Mouse (Mus musculus): ENCODE results near the gene Lonrf2.

Lonrf2 gene

GRCm38 (mm10) chr1:38836477-38836872 is at the start of gene Lonrf2:
Gene Lonrf2 (minus strand): TSS chr1:38836711.
- no peak for DNase-seq (ENCODE audit: extremely low read depth, insufficient read length, low spot score)

- DNase-seq (ENCODE audit: extremely low read depth, insufficient read length, low spot score): no peak
Observed at GRCm38 (mm10) chr1:38885956-38886355, 49.4 kb upstream of the Lonrf2 start.

DNA sequence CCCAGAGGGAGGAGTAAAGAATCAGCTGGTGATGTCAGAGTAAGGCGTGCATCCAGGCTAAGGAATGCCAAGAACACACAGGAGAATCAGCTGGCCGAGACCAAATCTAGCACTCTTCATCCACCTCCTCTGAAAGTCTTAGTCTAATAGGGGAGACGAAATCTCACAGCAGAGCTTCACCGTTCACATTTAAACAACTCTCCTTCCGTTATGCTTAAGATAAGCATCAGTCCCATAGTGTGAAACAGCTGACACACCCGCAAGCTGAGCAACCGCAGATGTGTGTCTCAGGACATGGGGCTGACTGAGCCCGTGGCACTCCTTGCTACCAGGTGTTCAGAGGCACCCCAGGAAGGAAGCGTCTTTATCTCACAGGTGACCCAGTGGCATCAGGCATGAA is 47.3 kb upstream of the Lonrf2 start:
- DNase-seq (ENCODE audit: extremely low read depth, insufficient read length, low spot score): no peak

DNA sequence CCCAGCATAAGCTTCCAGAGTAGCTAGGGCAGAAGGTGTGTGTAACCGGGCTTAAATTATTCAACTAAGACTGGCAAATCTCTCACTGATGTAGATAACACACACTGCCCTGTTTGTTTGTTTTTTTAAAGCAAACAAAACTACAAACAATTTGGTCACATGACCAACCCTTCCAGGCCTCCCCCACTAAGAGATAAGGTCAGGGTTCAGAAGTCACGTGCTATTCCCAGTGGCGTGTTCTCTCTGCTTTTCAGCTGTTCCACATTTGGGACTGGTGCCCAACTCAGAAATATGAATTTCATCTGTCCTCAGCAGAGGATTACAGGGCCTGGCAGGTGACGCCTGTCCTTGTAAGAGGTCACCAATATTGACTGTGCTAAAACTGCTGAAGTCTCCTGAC is 46.2 kb upstream of the Lonrf2 start:
- DNase-seq (ENCODE audit: extremely low read depth, insufficient read length, low spot score): no peak

- DNase-seq (ENCODE audit: extremely low read depth, insufficient read length, low spot score): no peak
Observed at GRCm38 (mm10) chr1:38881366-38881765, 44.9 kb upstream of the Lonrf2 start.

DNA sequence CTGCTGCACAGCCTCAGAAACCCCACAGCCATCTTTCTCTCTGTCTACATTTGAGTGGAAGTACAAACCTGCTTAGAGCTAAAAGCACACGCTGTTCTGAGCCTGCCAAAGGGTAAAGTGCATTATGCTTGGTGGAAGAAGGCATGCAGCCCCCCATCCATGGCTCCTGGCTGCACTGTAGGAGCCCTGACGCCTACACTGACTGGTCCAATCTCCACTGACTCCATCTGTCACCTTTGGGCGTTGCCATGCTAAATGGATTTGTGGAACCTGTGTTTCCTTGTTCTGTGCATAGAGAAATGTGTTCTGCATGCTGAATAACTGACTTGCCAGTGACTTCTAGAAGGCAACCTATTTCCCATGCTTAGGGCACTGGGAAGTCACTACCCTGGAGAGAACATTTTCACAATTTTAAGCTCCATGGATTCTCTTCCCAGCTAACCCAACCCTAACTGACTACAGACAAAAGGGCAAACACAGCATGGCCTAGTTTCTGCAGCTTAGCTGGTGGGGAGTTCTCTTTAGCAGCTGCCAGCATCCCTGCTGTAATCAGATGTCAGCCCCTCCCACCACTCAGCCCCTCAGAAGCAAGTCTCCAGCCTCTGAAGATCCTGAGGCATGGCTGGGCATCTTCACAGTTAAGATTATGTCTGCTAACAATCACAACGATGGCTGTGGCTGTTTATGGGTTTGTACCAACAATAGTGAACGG is 40.3 kb upstream of the Lonrf2 start:
- DNase-seq (ENCODE audit: extremely low read depth, insufficient read length, low spot score): no peak

DNA sequence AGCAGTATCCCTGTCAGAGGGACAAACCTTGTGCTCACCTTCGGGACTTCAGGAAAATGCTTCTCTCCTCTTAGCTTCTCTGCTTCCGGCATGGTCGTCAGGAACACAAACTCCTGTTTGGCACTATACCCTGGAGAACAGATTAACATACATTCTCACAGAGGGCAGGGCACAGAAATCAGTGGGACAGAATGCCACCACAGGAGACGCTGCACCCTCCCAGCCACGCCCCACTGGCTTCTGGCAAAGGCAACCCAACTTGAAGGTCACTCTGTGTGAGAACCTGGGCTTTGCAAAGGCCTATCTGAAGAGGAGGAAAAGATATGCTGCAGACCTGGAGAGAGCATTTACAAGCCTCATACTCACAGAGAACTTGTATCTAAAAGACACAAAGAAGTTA is 37.4 kb upstream of the Lonrf2 start:
- no peak for DNase-seq (ENCODE audit: extremely low read depth, insufficient read length, low spot score)

GRCm38 (mm10) chr1:38871834-38872233 is 35.3 kb upstream of the Lonrf2 start:
- no peak for DNase-seq (ENCODE audit: extremely low read depth, insufficient read length, low spot score)

GRCm38 (mm10) chr1:38869398-38870195 is 33.1 kb upstream of the Lonrf2 start:
- peak; percentile 13 for DNase-seq (ENCODE audit: extremely low read depth, insufficient read length, low spot score)

GRCm38 (mm10) chr1:38866242-38866641 is 29.7 kb upstream of the Lonrf2 start:
- DNase-seq (ENCODE audit: extremely low read depth, insufficient read length, low spot score): no peak

DNA sequence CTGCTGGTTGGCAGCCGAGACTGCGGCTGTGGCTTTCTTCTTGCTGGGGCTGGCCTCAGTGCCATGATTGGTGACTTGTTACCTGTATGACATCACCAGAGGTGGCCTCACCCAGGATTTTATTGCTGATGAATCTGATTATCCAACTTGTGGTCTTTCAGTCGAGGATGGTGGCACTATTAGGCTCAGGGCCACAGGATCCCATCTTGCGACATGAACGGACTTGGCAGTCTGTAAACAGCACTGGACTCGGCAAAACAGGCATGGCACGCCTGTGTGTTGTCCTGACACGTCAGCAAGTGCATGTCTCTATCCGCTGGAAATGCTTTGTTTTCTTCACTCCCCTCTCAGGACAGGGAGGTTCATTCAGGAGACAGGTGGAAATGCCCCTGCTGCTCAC is 27.8 kb upstream of the Lonrf2 start:
- DNase-seq (ENCODE audit: extremely low read depth, insufficient read length, low spot score): no peak

DNA sequence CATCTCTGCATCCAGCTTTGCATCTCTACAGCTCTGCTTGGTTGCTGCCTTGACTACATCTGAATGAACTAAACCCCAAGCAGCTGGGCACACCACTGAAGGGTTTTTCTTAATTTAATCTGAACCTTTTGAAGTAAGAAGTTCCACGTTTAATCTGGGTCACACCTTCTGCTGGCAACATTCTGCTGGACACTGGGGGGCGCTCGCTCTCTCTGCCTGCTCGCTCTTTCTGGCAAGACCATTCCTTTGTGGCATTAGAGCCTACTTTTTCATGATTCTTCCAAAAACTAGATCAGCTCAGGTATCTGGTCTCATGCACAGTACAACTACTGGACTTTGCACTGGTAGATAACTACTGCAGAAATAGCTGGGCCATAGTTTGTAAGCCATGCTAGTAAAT is 25.7 kb upstream of the Lonrf2 start:
- no peak for DNase-seq (ENCODE audit: extremely low read depth, insufficient read length, low spot score)

- DNase-seq (ENCODE audit: extremely low read depth, insufficient read length, low spot score): no peak
Observed at GRCm38 (mm10) chr1:38860867-38861524, 24.5 kb upstream of the Lonrf2 start.

DNA sequence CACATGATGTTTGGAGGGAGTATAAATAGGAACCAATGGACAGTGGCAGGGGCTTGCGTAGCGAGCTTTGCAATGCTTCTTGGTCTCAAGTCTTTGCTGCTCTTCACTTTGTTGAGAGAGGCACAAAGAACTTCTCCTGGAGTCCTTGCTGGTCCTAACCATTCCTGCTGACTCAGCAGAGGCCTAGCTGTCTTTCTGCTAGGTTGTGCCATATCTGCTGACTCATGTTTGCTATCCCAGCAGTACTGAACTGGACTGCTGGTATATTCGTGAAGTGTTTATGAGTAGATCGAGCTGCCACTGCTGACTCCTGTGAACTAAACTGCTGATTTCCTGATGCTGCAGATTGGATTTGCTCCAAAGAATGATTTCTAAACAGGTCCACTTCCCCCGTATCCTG is 23.7 kb upstream of the Lonrf2 start:
- no peak for DNase-seq (ENCODE audit: extremely low read depth, insufficient read length, low spot score)

- no peak for DNase-seq (ENCODE audit: extremely low read depth, insufficient read length, low spot score)
Observed at GRCm38 (mm10) chr1:38856196-38856595, 19.7 kb upstream of the Lonrf2 start.

GRCm38 (mm10) chr1:38852250-38852649 is 15.7 kb upstream of the Lonrf2 start:
- DNase-seq (ENCODE audit: extremely low read depth, insufficient read length, low spot score): no peak

DNA sequence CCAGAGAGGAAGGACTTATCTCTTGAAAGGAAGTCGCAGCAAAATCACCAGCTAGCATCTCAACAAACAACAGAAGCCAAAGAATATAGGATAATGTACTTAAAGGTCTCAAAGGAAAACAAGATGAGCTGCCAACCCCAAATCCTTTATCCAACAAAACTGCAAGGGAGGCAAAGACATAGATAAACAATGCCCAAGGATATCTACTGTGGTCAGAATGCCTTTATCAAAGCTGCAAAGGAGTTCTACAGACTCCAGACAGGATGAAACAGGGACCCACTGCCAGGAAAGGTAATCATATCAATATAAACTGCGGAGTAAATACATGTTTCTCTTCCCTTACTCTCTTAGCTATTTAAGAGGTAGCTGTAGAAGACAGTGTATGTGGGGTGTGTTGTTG is 14.1 kb upstream of the Lonrf2 start:
- DNase-seq (ENCODE audit: extremely low read depth, insufficient read length, low spot score): no peak

DNA sequence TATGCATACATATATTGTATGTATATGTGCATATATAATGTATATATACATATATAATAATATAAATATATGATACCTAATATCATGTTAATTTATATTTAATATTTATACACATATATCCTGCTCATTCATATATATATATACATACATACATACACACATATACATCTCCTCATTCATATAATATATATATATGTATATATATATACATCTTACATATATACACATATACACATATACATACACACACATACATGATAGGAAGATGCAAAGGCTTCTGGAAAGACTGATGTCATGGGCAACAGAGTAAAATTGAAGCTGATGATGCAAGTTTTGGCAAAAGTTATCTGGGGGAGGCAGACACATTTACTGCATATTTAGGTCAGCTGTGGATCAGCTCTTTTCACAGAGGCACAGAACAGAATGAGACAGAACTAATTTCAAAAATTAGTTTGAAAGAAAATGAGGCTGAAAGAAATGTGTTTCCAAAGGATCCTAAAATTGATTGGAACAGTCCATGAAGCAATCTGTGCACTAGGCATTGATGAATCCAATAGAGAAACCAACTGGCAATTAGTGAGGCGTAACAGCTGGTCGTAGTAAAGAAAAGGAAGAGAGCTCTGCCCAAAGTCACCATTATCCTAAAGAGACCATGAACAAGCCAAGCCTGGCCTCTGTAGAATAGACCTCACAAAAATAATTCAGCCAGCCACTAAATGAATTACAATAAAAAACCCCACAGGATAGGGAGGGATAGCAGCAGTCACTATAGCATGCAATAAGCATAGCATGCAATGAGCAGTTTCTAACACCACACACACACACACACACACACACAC is 12.2 kb upstream of the Lonrf2 start:
- DNase-seq (ENCODE audit: extremely low read depth, insufficient read length, low spot score): no peak

DNA sequence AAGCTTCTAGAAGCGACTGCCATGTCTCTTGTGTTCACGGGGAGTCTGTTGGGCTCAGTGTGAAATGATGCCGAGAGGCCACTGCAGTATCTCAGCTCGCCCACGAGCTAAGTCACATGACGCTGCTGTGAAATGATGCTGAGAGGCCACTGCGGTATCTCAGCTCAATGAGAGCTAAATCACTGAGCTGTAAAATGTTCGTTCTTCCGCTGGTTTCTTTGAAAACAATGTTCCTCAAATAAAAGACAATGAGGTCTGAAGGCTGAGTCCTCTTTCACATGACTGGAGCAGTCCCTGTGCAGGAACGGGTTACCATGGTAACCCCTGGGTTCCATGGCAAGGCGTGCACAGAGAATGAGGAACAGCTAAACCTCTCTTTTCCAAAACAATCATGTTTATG is 11.5 kb upstream of the Lonrf2 start:
- no peak for DNase-seq (ENCODE audit: extremely low read depth, insufficient read length, low spot score)

- no peak for DNase-seq (ENCODE audit: extremely low read depth, insufficient read length, low spot score)
Observed at GRCm38 (mm10) chr1:38843275-38843674, 6.8 kb upstream of the Lonrf2 start.

DNA sequence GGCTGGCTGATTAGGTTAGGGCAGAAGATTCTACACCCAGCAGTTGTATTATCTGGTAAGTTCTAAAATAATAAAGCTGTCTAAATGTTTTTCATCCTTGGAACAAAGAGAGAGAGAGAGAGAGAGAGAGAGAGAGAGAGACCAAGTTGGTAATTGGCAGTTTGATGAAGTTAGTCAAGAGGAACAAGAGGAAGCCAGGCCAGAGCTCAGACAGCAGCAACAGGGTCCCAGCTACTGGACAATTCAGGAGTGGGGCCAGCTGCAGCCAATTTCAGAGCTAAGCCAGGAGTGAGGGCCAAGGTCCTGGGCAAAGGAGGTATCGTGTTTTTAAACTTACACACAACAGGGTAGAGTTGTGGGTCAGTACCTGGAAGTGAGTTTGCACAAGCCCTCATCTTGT is 6.3 kb upstream of the Lonrf2 start:
- no peak for DNase-seq (ENCODE audit: extremely low read depth, insufficient read length, low spot score)

All from 3134 (cell line).